ENCODE assay signal across 11 mouse cellular contexts in the genomic region with DNA sequence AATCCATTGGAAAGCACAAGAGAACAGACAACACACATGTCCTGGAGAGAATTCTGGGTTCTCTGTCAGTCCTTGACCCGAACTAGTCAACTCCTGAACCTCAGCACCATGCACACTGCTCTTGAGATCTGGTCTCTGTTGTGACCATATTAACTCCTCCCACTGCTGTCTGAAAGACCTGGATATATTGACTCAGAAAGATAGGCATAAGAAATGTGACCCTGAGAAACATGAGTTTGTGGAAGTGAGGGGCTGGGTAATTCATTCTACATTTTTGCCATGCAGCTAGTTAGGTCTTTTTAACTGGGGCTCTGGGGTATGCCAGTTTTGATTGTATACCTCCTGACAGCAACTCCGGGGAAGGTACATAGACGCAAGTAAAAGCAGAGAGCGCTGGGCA. TPM values are rescaled to one million over a fixed set of nuclear protein-coding genes. Genes with fewer than 3 reads are reported as not detected.
DNase-seq lines count a peak whose midpoint lies in the region; ATAC-seq and TF ChIP-seq lines count a peak whose summit lies in the region.
"Had no signal": no experiment of that assay in that cellular context is flagged by ENCODE, and none has a peak within 500 bp of the region (broad histone marks: within the 10 kb centered on the region; RNA-seq: fewer than 3 reads in every experiment).

No protein-coding gene starts in this region.

- WGBS in kidney, adult 2 months = 27% methylated on average over 4 of the region's 4 CpGs
- 40% methylated on average over 4 of the region's 4 CpGs for WGBS in embryonic facial prominence, embryonic 13.5 days
- WGBS in hindbrain, embryonic 16.5 days = 50% methylated on average over 4 of the region's 4 CpGs
- 39% methylated on average over 4 of the region's 4 CpGs for WGBS in midbrain, embryonic 14.5 days

- peaks cover 22% of the 10 kb centered on the region; the same call in 1 of the 2 replicates for H3K4me1 ChIP-seq in kidney, adult 2 months (ENCODE audit: control insufficient read depth, insufficient read depth, low read length)
- H3K4me1 ChIP-seq in embryonic facial prominence, embryonic 13.5 days = peaks cover 35% of the 10 kb centered on the region
- H3K4me1 ChIP-seq in hindbrain, embryonic 16.5 days (ENCODE audit: control insufficient read depth, insufficient read depth, low read depth, low read length) = peaks cover 9% of the 10 kb centered on the region; the same call in 1 of the 2 replicates
- 0 out of 2 replicates have a peak, but pooled peaks cover 11% of the 10 kb centered on the region for H3K4me1 ChIP-seq in midbrain, embryonic 14.5 days (ENCODE audit: control insufficient read depth, insufficient read depth, low read length)

- H3K9me3 ChIP-seq in embryonic facial prominence, embryonic 13.5 days = no peaks in the 10 kb centered on the region
- H3K9me3 ChIP-seq in hindbrain, embryonic 16.5 days (ENCODE audit: control insufficient read depth, low read length) = 0 out of 2 replicates have a peak, but pooled peaks cover 3% of the 10 kb centered on the region
- no peaks in the 10 kb centered on the region for H3K9me3 ChIP-seq in midbrain, embryonic 14.5 days (ENCODE audit: control insufficient read depth, low read length)

- no peak for ATAC-seq in embryonic facial prominence, embryonic 13.5 days (ENCODE audit: insufficient number of reproducible peaks, insufficient read depth, low FRiP score, low TSS enrichment, low read depth)
- no peak for ATAC-seq in hindbrain, embryonic 16.5 days
- ATAC-seq in midbrain, embryonic 14.5 days (ENCODE audit: low FRiP score, low TSS enrichment) = no peak

- no peak for TF ChIP-seq CTCF in kidney, adult 2 months (conservative IDR thresholded peaks at IDR 0.05; ENCODE audit: insufficient read depth, insufficient read length, low read depth, low read length)

- peak; percentile 51 for DNase-seq in kidney, adult 2 months
- no peak for DNase-seq in kidney, postnatal 10 days
- no peak for DNase-seq in midbrain, embryonic 14.5 days
- no peak for DNase-seq in ovary, postnatal 36 days (ENCODE audit: low spot score)
- DNase-seq in thymus, postnatal 25 days = no peak
- no peak for DNase-seq in frontal cortex, postnatal 10 days (ENCODE audit: low spot score in 2 of 2)
- DNase-seq: gastrocnemius, postnatal 10 days had no signal

- no peaks in the 10 kb centered on the region for H3K36me3 ChIP-seq in kidney, adult 2 months (ENCODE audit: control insufficient read depth, insufficient read depth, low read length)
- no peaks in the 10 kb centered on the region for H3K36me3 ChIP-seq in embryonic facial prominence, embryonic 13.5 days
- H3K36me3 ChIP-seq in hindbrain, embryonic 16.5 days (ENCODE audit: control insufficient read depth, insufficient read depth, low read length) = no peaks in the 10 kb centered on the region
- no peaks in the 10 kb centered on the region for H3K36me3 ChIP-seq in midbrain, embryonic 14.5 days (ENCODE audit: control insufficient read depth, insufficient read depth, low read length)
- H3K36me3 ChIP-seq: G1E had no signal

- H3K9ac ChIP-seq in embryonic facial prominence, embryonic 13.5 days = peak overlapping the region; percentile 84; the same call in 1 of the 2 replicates
- H3K9ac ChIP-seq in hindbrain, embryonic 16.5 days (ENCODE audit: low read depth, low read length) = no peak overlapping the region
- H3K9ac ChIP-seq in midbrain, embryonic 14.5 days (replicated peaks; ENCODE audit: low read length) = no peak overlapping the region

- H3K4me2 ChIP-seq in embryonic facial prominence, embryonic 13.5 days = peak overlapping the region; percentile 84
- peak overlapping the region; percentile 84 for H3K4me2 ChIP-seq in hindbrain, embryonic 16.5 days (ENCODE audit: low read length)
- peak overlapping the region; percentile 85 for H3K4me2 ChIP-seq in midbrain, embryonic 14.5 days (ENCODE audit: low read length)

- H3K27ac ChIP-seq in kidney, adult 2 months (ENCODE audit: insufficient read depth, low read depth, low read length) = peak overlapping the region; percentile 92
- no peak overlapping the region for H3K27ac ChIP-seq in embryonic facial prominence, embryonic 13.5 days
- H3K27ac ChIP-seq in hindbrain, embryonic 16.5 days (ENCODE audit: low read depth, low read length) = no peak overlapping the region
- H3K27ac ChIP-seq in midbrain, embryonic 14.5 days (replicated peaks; ENCODE audit: low read depth, low read length) = no peak overlapping the region
- H3K27ac ChIP-seq: macrophage had no signal

- TF ChIP-seq POLR2A in kidney, adult 2 months (IDR thresholded peaks at IDR 0.05; ENCODE audit: low read depth, low read length) = no peak

- peak overlapping the region; percentile 86 for H3K4me3 ChIP-seq in kidney, adult 2 months (ENCODE audit: insufficient read depth, low read depth, low read length)
- H3K4me3 ChIP-seq in embryonic facial prominence, embryonic 13.5 days = peak overlapping the region; percentile 76
- H3K4me3 ChIP-seq in hindbrain, embryonic 16.5 days (ENCODE audit: low read length) = peak overlapping the region; percentile 81
- H3K4me3 ChIP-seq in midbrain, embryonic 14.5 days (replicated peaks; ENCODE audit: low read depth, low read length) = no peak overlapping the region

- no peaks in the 10 kb centered on the region for H3K27me3 ChIP-seq in kidney, adult 2 months (replicated peaks; ENCODE audit: control insufficient read depth, insufficient read depth, low read length)
- H3K27me3 ChIP-seq in embryonic facial prominence, embryonic 13.5 days = no peaks in the 10 kb centered on the region
- H3K27me3 ChIP-seq in hindbrain, embryonic 16.5 days (replicated peaks; ENCODE audit: control insufficient read depth, insufficient read depth, low read length) = no peaks in the 10 kb centered on the region; the same call in 1 of the 2 replicates
- peaks cover 25% of the 10 kb centered on the region for H3K27me3 ChIP-seq in midbrain, embryonic 14.5 days (ENCODE audit: control insufficient read depth, insufficient read depth, low read length)

RNA-seq across cellular contexts. Expression of gene P3h2, which starts 1.3 kb away (rescaled TPM):
- 54.0 and 60.1 TPM in 2 replicates for polyA plus RNA-seq in kidney, adult 2 months (2012; rRNA removed)
- 2.5 and 3.3 TPM in 2 replicates for polyA plus RNA-seq in embryonic facial prominence, embryonic 13.5 days (2015; fragmentation: Nextera tagmentation; extraction: Ambion mirVana)
- polyA plus RNA-seq in hindbrain, embryonic 16.5 days (2015; fragmentation: Nextera tagmentation; extraction: Ambion mirVana) = 0.81 and 1.5 TPM in 2 replicates
- polyA plus RNA-seq in midbrain, embryonic 14.5 days (2014; fragmentation: Nextera tagmentation; extraction: Ambion mirVana) = 0.35 and 0.38 TPM in 2 replicates
- polyA plus RNA-seq: G1E had no signal

Comparison
In these comparisons a context has a peak if more than half of its experiments do, and no peak if none do; other contexts are left out.
1. RNA of gene P3h2, which starts 1.3 kb away (polyA plus RNA-seq): 54.0 to 60.1 TPM in kidney, adult 2 months; 2.5 to 3.3 TPM in embryonic facial prominence, embryonic 13.5 days, 0.81 to 1.5 TPM in hindbrain, embryonic 16.5 days and 0.35 to 0.38 TPM in midbrain, embryonic 14.5 days; every median in the first group is over 10 times any median in the second.
2. Peak in every context shown above with its lines, with median percentiles within 50 percentile points of each other: H3K4me2 ChIP-seq.